In the genomic region with DNA sequence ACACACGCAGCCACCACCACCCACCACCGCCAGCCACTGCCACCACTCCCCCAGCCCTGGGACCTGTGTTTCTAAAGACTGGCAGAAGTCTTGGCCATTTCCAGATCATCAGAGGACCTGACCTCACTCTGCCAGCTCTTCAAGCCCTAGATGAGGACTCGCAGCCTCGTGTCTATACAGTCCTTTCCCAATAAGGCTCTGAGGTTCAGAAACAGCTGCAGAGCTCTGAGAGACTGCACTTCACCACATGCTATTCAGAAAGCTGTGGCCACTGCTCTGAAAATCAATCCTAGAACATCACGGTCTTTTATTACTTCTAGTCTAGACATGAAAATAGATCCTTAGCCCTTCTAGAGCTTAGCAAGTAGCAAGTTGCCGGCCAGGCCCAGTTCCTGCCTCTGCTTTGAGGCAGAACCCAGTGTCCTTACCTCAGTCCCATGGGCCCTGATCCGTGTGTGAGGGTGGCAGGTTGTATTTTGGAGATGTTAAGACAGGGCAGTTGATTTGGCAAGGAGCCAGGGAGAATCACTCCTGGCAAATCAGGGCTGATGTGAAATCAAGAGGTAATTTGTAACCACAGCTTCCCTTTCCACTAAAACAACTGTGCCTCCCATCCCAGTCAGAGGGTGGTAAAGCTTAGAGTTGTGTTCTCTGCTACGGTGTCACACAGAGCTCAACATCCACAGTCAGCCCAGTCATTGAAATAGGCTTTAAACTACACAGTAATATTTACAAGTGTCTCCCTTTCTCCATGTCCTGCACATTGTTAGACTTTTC, we compare ENCODE assay signal across 16 mouse cellular contexts. TPM values are rescaled to one million over a fixed set of nuclear protein-coding genes. Genes with fewer than 3 reads are reported as not detected.
DNase-seq lines count a peak whose midpoint lies in the region; ATAC-seq and TF ChIP-seq lines count a peak whose summit lies in the region.
"Had no signal": no experiment of that assay in that cellular context is flagged by ENCODE, and none has a peak within 500 bp of the region (broad histone marks: within the 10 kb centered on the region; RNA-seq: fewer than 3 reads in every experiment).

No protein-coding gene starts in this region.

- no peak for TF ChIP-seq RAD21 in MEL (IDR thresholded peaks at IDR 0.05; ENCODE audit: low read depth, low read length)

- no peaks in the 10 kb centered on the region for H3K79me2 ChIP-seq in MEL (ENCODE audit: control insufficient read depth, insufficient read depth, low read length, poor library complexity)

- 0 out of 4 replicates have a peak, but pooled peaks of 1 of the 2 experiments have one; percentile 15 for TF ChIP-seq POLR2A in MEL (IDR thresholded peaks at IDR 0.05; ENCODE audit: control insufficient read depth in 1 of 2, insufficient read depth in 1 of 2, low read depth in 1 of 2, low read length in 2 of 2, poor library complexity in 1 of 2)

- H3K4me3 ChIP-seq in kidney, postnatal 0 days (replicated peaks; ENCODE audit: low read depth, low read length) = no peak overlapping the region
- H3K4me3 ChIP-seq in MEL (ENCODE audit: control insufficient read depth in 1 of 2, insufficient read depth in 1 of 2, low read depth in 2 of 2, low read length in 2 of 2) = no peak overlapping the region
- no peak overlapping the region for H3K4me3 ChIP-seq in embryonic facial prominence, embryonic 14.5 days (ENCODE audit: low read depth, low read length)
- H3K4me3 ChIP-seq: forebrain, embryonic 15.5 days; hindbrain, embryonic 13.5 days; limb, embryonic 13.5 days; neural tube, embryonic 13.5 days had no signal

- no peak overlapping the region for H3K9ac ChIP-seq in kidney, postnatal 0 days (ENCODE audit: low read depth, low read length)
- H3K9ac ChIP-seq in MEL (ENCODE audit: control insufficient read depth, low read depth, low read length, poor library complexity, severe bottlenecking) = no peak overlapping the region
- no peak overlapping the region for H3K9ac ChIP-seq in embryonic facial prominence, embryonic 14.5 days (ENCODE audit: low read depth, low read length)
- H3K9ac ChIP-seq: forebrain, embryonic 15.5 days; hindbrain, embryonic 13.5 days; limb, embryonic 13.5 days; lung, embryonic 14.5 days; neural tube, embryonic 13.5 days had no signal

- no peak for ATAC-seq in kidney, postnatal 0 days (replicated peaks; ENCODE audit: low FRiP score, low read depth)
- ATAC-seq in embryonic facial prominence, embryonic 14.5 days (ENCODE audit: low read depth) = peak; percentile 19; the same call in 1 of the 2 replicates
- ATAC-seq: forebrain, embryonic 15.5 days had no signal

- TF ChIP-seq CTCF in kidney, postnatal 0 days (IDR thresholded peaks at IDR 0.05; ENCODE audit: low read depth) = no peak
- TF ChIP-seq CTCF in MEL (IDR thresholded peaks at IDR 0.05 in 2 of 3, conservative IDR thresholded peaks at IDR 0.05 in 1 of 3; ENCODE audit: control insufficient read depth in 1 of 3, insufficient read depth in 1 of 3, low read depth in 2 of 3, low read length in 3 of 3, poor library complexity in 1 of 3, severe bottlenecking in 1 of 3) = no peak

- no peak overlapping the region for H3K27ac ChIP-seq in kidney, postnatal 0 days
- no peak overlapping the region for H3K27ac ChIP-seq in MEL (ENCODE audit: control insufficient read depth, low read depth, low read length)
- peak overlapping the region; percentile 24; the same call in 1 of the 2 replicates for H3K27ac ChIP-seq in embryonic facial prominence, embryonic 14.5 days (replicated peaks; ENCODE audit: low read depth, low read length)
- H3K27ac ChIP-seq: forebrain, embryonic 15.5 days; neural tube, embryonic 13.5 days had no signal

- no peak overlapping the region for H3K4me2 ChIP-seq in kidney, postnatal 0 days (ENCODE audit: low read length)
- H3K4me2 ChIP-seq in embryonic facial prominence, embryonic 14.5 days (ENCODE audit: low read depth, low read length) = no peak overlapping the region
- H3K4me2 ChIP-seq: forebrain, embryonic 15.5 days; hindbrain, embryonic 13.5 days; limb, embryonic 13.5 days; lung, embryonic 14.5 days; neural tube, embryonic 13.5 days had no signal

- no peaks in the 10 kb centered on the region for H3K27me3 ChIP-seq in kidney, postnatal 0 days (ENCODE audit: insufficient read depth, low read length)
- H3K27me3 ChIP-seq in MEL (ENCODE audit: control insufficient read depth in 1 of 2, insufficient read depth in 2 of 2, low read length in 2 of 2) = no peaks in the 10 kb centered on the region
- H3K27me3 ChIP-seq in embryonic facial prominence, embryonic 14.5 days (replicated peaks; ENCODE audit: control insufficient read depth, insufficient read depth, low read length) = no peaks in the 10 kb centered on the region
- H3K27me3 ChIP-seq: forebrain, embryonic 15.5 days; hindbrain, embryonic 13.5 days; limb, embryonic 13.5 days; neural tube, embryonic 13.5 days had no signal

- 0 out of 4 replicates have a peak, but pooled peaks of 1 of the 2 experiments have one; percentile 4 for TF ChIP-seq EP300 in MEL (IDR thresholded peaks at IDR 0.05; ENCODE audit: low read depth in 1 of 2, low read length in 2 of 2)

- 68% methylated on average over 8 of the region's 8 CpGs for whole genome bisulfite sequencing in kidney, postnatal 0 days
- WGBS in embryonic facial prominence, embryonic 14.5 days = 65% methylated on average over 8 of the region's 8 CpGs

- no peaks in the 10 kb centered on the region for H3K9me3 ChIP-seq in kidney, postnatal 0 days (replicated peaks; ENCODE audit: low read length)
- H3K9me3 ChIP-seq in MEL (replicated peaks; ENCODE audit: insufficient read depth, low read length) = no peaks in the 10 kb centered on the region
- no peaks in the 10 kb centered on the region for H3K9me3 ChIP-seq in embryonic facial prominence, embryonic 14.5 days (ENCODE audit: control insufficient read depth, low read length)
- H3K9me3 ChIP-seq: forebrain, embryonic 15.5 days; hindbrain, embryonic 13.5 days; limb, embryonic 13.5 days; neural tube, embryonic 13.5 days had no signal

- peak; percentile 9 for DNase-seq in kidney, postnatal 0 days (ENCODE audit: low spot score)
- no peak for DNase-seq in kidney, postnatal 14 days
- DNase-seq in 3T3-L1 (ENCODE audit: low read depth, low spot score) (peak; percentile 27), MEL (ENCODE audit: low read depth, low spot score) (peak; percentile 43)
- peak; percentile 36 for DNase-seq in embryonic facial prominence, embryonic 14.5 days (ENCODE audit: low spot score)
- DNase-seq in embryo, embryonic 10.5 days (ENCODE audit: low spot score) = no peak
- DNase-seq in left cerebral cortex, adult 11 months (ENCODE audit: low spot score) = no peak
- DNase-seq in lung, postnatal 4 days = no peak
- DNase-seq: gastrocnemius, postnatal 14 days; kidney, adult 11 months; layer of hippocampus, postnatal 36 days had no signal

- H3K36me3 ChIP-seq in kidney, postnatal 0 days (ENCODE audit: insufficient read depth, low read length) = peaks cover 12% of the 10 kb centered on the region; the same call in 1 of the 2 replicates
- peaks cover 0 to 4% of the 10 kb centered on the region in 2 experiments; a peak in 2 of 4 replicates for H3K36me3 ChIP-seq in MEL (ENCODE audit: control insufficient read depth in 1 of 2, insufficient read depth in 2 of 2, low read length in 2 of 2)
- peaks cover 29% of the 10 kb centered on the region for H3K36me3 ChIP-seq in embryonic facial prominence, embryonic 14.5 days (ENCODE audit: control insufficient read depth, insufficient read depth, low read length)

- H3K4me1 ChIP-seq in kidney, postnatal 0 days (replicated peaks; ENCODE audit: insufficient read depth, low read length) = no peaks in the 10 kb centered on the region
- H3K4me1 ChIP-seq in MEL (ENCODE audit: control insufficient read depth in 1 of 2, insufficient read depth in 2 of 2, low read length in 2 of 2) = no peaks in the 10 kb centered on the region
- peaks cover 10% of the 10 kb centered on the region for H3K4me1 ChIP-seq in embryonic facial prominence, embryonic 14.5 days (ENCODE audit: control insufficient read depth, insufficient read depth, low read length)
- H3K4me1 ChIP-seq: limb, embryonic 13.5 days had no signal

TF ChIP-seq in MEL, 35 proteins besides CTCF, POLR2A, EP300 and RAD21:
- TF ChIP-seq ZC3H11A (IDR thresholded peaks at IDR 0.05; ENCODE audit: low read depth, low read length) = no peak
- TF ChIP-seq BHLHE40 (IDR thresholded peaks at IDR 0.05; ENCODE audit: borderline replicate concordance, low read depth, low read length) = 0 out of 2 replicates have a peak, but pooled peaks have one; percentile 7
- no peak for TF ChIP-seq HCFC1 (IDR thresholded peaks at IDR 0.05; ENCODE audit: low read depth, low read length)
- no peak for TF ChIP-seq ZKSCAN1 (IDR thresholded peaks at IDR 0.05; ENCODE audit: low read depth, low read length)
- no peak for TF ChIP-seq ZMIZ1 (IDR thresholded peaks at IDR 0.05; ENCODE audit: low read depth, low read length)
- no peak for TF ChIP-seq CHD1 (IDR thresholded peaks at IDR 0.05; ENCODE audit: low read depth, low read length)
- no peak for TF ChIP-seq UBTF (IDR thresholded peaks at IDR 0.05; ENCODE audit: borderline replicate concordance, insufficient read depth, low read depth, low read length)
- TF ChIP-seq JUND (IDR thresholded peaks at IDR 0.05; ENCODE audit: low read depth, low read length) = no peak
- TF ChIP-seq RCOR1 (IDR thresholded peaks at IDR 0.05; ENCODE audit: low read depth, low read length) = peak; percentile 96
- no peak for TF ChIP-seq MXI1 (IDR thresholded peaks at IDR 0.05; ENCODE audit: low read depth, low read length)
- no peak for TF ChIP-seq KAT2A (conservative IDR thresholded peaks at IDR 0.05; ENCODE audit: low read depth, low read length)
- TF ChIP-seq E2F4 (IDR thresholded peaks at IDR 0.05; ENCODE audit: borderline replicate concordance, low read depth, low read length) = no peak
- TF ChIP-seq POLR2AphosphoS2 (IDR thresholded peaks at IDR 0.05; ENCODE audit: low read length) = no peak
- TF ChIP-seq SMC3 (IDR thresholded peaks at IDR 0.05; ENCODE audit: low read depth, low read length) = no peak

RNA-seq across cellular contexts. Expression of gene Chmp6, which starts 50.5 kb away (rescaled TPM):
- 120 and 125 TPM in 2 replicates for polyA plus RNA-seq in kidney, postnatal 0 days (2015; fragmentation: Nextera tagmentation; extraction: Ambion mirVana)
- 73.8 and 76.7 TPM in 2 replicates for total RNA-seq in MEL (2012; rRNA removed)
- 10 to 100 TPM in 1 of 2 experiments, not detected in 1; 58.3 TPM for polyA plus RNA-seq in MEL (2012; ENCODE audit: insufficient read depth in 1 of 2, insufficient read length in 2 of 2, low read depth in 1 of 2, low replicate concordance in 2 of 2, missing spikeins in 1 of 2)
- polyA plus RNA-seq in embryonic facial prominence, embryonic 14.5 days (2014; fragmentation: Nextera tagmentation; extraction: Ambion mirVana) = 77.9 and 89.3 TPM in 2 replicates

Comparison
In these comparisons a context has a peak if more than half of its experiments do, and no peak if none do; other contexts are left out.
1. DNase-seq: peak in kidney, postnatal 0 days (single experiment), 3T3-L1 (single experiment), MEL (single experiment) and embryonic facial prominence, embryonic 14.5 days (single experiment); none in kidney, postnatal 14 days (single experiment), embryo, embryonic 10.5 days (single experiment), left cerebral cortex, adult 11 months (single experiment) and lung, postnatal 4 days (0 of 2).